Comparison of ENCODE assay signal across 8 mouse cellular contexts in genomic region chr2:180273394-180274244, GRCm38 (mm10). TPM values are rescaled to one million over a fixed set of nuclear protein-coding genes. Genes with fewer than 3 reads are reported as not detected.
DNase-seq lines count a peak whose midpoint lies in the region; ATAC-seq lines count a peak whose summit lies in the region.

Cables2 (minus strand) TSS chr2:180273496.

- H3K27me3 ChIP-seq in intestine, embryonic 14.5 days (replicated peaks; ENCODE audit: control insufficient read depth, insufficient read depth, low read length), result no peaks in the 10 kb centered on the region

- peak within 1 kb of the TSS; percentile 85 for H3K9ac ChIP-seq in intestine, embryonic 14.5 days (ENCODE audit: low read length)

- intact Hi-C loops in left cerebral cortex, postnatal 14 days (cut with DNase I), result loop anchor here (2.0 to 10.0 kb wide), 3 partner anchors 159 to 501 kb away; partner anchors contain the start of genes Bhlhe23 and Mrgbp

- H3K36me3 ChIP-seq in intestine, embryonic 14.5 days (ENCODE audit: control insufficient read depth, insufficient read depth, low read length), result peaks cover 11% of the 10 kb centered on the region; the same call in 1 of the 2 replicates

- WGBS in intestine, embryonic 14.5 days, result 5% methylated on average over 66 of the region's 68 CpGs

- peak within 1 kb of the TSS; percentile 88 for H3K4me2 ChIP-seq in intestine, embryonic 14.5 days (ENCODE audit: low read length)

- ATAC-seq in intestine, embryonic 14.5 days (replicated peaks; ENCODE audit: low FRiP score, low TSS enrichment, low read depth), result peak; percentile 85

- peak; percentile 85 to 88 for DNase-seq in adrenal gland, adult 18-20 months (ENCODE audit: low spot score in 2 of 2)
- DNase-seq in embryo, embryonic 11 days, result peak; percentile 99
- peak; percentile 96 for DNase-seq in gastrocnemius, postnatal 25 days
- DNase-seq in intestine, embryonic 14.5 days (ENCODE audit: low spot score), result peak; percentile 90
- peak; percentile 93 to 96 for DNase-seq in left cerebral cortex, postnatal 14 days (ENCODE audit: low spot score in 2 of 2)
- peak; percentile 98 for DNase-seq in mesoderm, embryonic 11.5 days (ENCODE audit: low read depth, low spot score)
- peak; percentile 93 to 94 for DNase-seq in right cerebral cortex, postnatal 36 days (ENCODE audit: low spot score in 2 of 2)
- peak; percentile 96 for DNase-seq in yolk sac, embryonic 10.5 days (ENCODE audit: low spot score)

- no peaks in the 10 kb centered on the region for H3K9me3 ChIP-seq in intestine, embryonic 14.5 days (ENCODE audit: control insufficient read depth, low read length)

- peak within 1 kb of the TSS; percentile 57 for H3K4me3 ChIP-seq in intestine, embryonic 14.5 days (ENCODE audit: low read depth, low read length)

- H3K27ac ChIP-seq in intestine, embryonic 14.5 days (ENCODE audit: low read depth), result 0 out of 2 replicates have a peak within 1 kb of the TSS, but pooled peaks have one; percentile 54

- H3K4me1 ChIP-seq in intestine, embryonic 14.5 days (replicated peaks; ENCODE audit: control insufficient read depth, insufficient read depth, low read length), result peaks cover 17% of the 10 kb centered on the region

RNA-seq across cellular contexts. Expression of gene Cables2, which starts in this region (rescaled TPM):
- total RNA-seq in adrenal gland, adult 18-20 months (2021), result 10 to 100 TPM; 12.1 to 15.6 TPM
- 10 to 100 TPM in 1 of 2 experiments, 1 to 10 TPM in 1; 8.6 to 10.7 TPM for total RNA-seq in gastrocnemius, postnatal 25 days (2021)
- 17.1 and 20.3 TPM in 2 replicates for polyA plus RNA-seq in intestine, embryonic 14.5 days (2014; fragmentation: Nextera tagmentation; extraction: Ambion mirVana)
- 10 to 100 TPM; 30.4 to 34.6 TPM for total RNA-seq in left cerebral cortex, postnatal 14 days (2021)

Comparison
In these comparisons a context has a peak if more than half of its experiments do, and no peak if none do; other contexts are left out.
1. Peak in every context shown above with its lines: DNase-seq, ATAC-seq, H3K4me3 ChIP-seq and H3K27ac ChIP-seq.